Mouse (Mus musculus): ENCODE measurements at regions not wholly inside any gene's neighbourhood (a gene's known extent, or its start where the extent isn't known, plus 50 kb on each side); places are given as distances from the start of the nearest gene placed in this dataset.

GRCm38 (mm10) chr14:8946851-8947625 lies 281.0 kb upstream of the 4930452B06Rik start:
- DNase-seq (ENCODE audit: low spot score in 2 of 2), result no peak

- peak in 1 of 2 experiments; percentile 48 for DNase-seq (ENCODE audit: low spot score in 2 of 2)
Measured at GRCm38 (mm10) chr14:8935121-8935520, 269.1 kb upstream of the 4930452B06Rik start.

Measured in frontal cortex, postnatal 14 days (tissue).